Mouse (Mus musculus): ENCODE results near the gene Matn1.

Gene Matn1

DNA sequence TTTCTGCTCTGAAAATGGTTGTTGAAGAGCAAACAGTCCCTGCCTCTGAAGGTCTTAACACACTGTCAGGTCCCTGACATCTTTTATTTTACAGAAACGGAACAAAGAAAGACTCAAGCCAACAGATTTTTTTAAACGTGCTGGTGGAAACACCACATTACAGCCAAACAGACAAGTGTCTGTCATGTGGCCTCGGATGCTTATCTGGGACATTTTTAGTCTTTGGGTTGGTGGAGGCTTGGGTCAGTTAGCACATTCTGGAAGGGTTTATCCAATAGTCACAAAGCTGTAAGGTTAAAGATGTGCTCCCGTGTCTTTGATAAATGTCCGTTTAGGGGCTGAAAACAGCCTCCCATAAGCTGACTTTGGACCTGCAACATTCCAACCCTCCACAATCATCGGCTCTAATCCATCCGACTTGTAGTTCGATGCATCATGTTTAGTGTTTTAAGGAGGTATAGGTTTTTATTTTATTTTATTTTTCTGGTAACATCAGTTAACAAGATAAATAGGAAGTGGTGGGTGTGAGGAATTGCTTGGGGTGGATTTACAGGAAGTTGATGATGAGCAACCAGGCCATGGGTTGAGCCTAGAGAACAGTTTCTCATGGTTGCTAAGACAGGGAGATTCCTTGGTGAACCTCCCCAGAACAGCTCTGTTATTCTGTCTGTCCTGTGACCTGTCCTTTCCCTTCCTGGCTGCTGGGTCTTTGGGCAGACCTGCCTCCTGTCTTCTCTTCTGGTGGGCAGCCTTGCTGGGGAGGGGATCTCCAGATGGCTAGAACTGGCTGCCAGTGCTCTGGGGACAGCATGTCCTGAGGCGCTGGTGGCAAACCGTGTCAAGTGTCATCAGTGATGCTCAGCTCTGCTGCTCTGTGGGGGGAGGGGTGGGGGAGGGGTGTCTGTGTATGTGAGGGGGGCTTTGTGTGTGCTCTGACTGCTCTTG lies 25.1 kb upstream of the Matn1 start:
- no peak for DNase-seq

DNA sequence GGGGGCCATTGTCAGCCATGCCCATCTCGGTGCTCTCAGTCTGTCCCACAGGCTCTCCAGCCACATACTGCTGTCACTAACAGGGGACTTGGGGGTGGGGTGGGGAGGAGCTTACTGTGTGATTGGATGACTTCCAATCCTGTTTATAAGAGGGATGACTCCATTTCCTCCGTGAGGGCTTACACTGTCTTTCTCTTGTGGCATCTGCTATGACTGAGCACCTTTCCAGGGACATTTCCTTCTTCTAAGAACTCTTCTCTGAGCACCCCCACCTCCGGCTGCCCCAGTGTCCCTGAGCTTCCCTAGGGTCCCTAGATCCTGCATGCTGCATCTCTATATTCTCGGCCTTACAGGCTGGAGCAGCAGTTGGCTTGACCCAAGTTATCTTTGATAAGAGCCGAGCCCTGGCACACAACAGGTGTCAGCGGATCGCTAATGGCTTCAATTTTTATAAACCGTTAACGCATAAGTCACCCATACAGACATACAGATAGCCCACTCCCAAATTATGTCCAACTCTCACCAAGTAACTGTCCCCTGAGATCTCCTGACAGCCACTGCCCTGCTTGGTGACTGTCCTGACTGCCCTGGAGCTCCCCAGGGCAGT lies 24.3 kb upstream of the Matn1 start:
- no peak for DNase-seq

DNA sequence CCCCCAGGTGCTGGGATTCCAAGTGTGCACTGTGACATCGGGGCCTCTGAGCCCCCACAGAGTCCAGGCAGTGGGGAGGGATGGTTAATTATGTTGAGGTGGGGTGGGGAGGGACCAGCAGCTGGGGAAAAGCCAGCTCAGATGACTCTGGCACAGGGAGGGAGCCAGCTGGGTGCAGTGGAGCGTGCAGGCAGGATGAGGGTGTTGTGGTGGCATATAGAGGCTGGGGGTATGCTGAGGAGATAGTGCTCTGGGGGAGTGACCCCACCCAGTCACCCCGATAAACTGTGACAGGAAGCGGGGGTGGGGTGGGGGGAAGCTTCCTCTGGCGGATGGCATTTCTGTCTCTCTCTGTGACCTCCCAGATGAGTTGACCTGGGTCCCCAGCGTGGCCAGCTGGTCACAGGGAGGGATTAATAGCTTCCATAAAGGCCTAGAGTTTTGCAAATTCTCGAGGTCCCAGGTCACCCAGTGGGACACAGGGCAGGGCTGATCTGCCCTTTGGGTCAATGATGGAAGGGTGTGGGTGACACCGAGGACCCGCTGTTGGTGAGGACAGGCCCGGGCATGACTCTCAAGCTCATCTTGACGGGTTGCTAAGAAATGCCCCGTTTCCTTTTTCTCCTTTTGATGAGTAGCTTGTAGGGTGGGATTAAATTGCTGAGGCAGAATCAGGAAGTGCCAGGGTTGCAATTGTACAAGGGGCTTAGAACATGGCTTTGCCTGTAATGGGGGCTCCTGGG lies 23.1 kb upstream of the Matn1 start:
- no peak for DNase-seq

DNA sequence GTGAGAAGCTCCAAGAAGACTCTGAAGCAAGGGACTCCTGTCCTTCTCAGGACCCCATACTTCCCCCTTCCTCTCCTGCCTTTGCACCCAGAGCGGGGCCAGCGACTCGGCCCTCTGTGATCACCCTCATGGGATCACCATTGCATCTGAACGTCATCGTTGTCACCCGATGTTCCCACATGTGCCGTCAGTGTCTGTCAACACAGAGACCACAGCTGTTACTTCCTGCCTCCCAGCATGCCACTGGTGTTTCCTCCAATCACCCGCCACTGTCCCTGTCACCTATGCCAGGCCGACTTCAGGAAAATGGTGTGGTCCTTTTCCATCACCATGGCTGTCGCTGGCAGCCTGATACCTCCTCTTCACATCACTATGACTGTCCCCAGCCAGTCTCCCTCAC lies 22.2 kb upstream of the Matn1 start:
- DNase-seq, result no peak

DNA sequence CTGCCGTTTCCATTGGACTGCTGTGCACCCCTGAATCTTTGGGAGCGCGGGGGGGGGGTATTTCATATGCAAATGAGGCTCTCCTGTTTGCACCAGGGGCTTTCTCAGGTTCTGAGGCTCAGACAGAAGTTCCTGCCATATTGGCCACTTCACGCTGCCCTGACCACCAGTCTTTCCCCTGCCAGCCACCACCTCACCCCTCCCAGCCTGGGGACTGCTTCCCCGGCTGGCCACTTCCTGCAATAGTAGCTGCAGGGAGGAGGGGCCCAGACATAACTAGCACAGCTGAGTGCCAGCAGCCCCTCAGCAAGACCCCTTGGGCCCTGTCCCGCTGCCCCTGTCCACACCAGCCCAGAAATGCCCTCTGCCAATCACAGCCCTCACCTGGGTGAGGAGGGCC lies 17.9 kb upstream of the Matn1 start:
- DNase-seq, result no peak

DNA sequence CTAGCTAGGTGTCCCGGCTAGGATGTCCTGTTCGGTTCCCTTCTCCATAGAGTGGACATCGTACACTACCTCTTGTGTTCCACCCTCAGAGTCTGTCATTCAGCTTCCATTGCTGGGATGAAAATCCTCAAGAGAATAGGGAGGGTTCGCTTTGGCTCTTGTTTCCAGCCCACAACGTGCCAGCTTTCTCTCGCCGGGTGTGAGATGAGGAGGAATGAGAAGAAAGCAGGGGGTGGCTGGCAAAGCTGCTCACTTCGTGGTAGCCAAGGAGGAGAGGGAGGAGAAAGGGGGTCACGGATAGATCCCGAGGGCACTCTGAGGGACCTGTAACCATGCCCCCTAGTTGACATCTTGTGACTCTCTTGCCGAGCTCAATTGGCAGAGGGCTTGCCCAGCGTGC lies 16.4 kb upstream of the Matn1 start:
- DNase-seq, result no peak

DNA sequence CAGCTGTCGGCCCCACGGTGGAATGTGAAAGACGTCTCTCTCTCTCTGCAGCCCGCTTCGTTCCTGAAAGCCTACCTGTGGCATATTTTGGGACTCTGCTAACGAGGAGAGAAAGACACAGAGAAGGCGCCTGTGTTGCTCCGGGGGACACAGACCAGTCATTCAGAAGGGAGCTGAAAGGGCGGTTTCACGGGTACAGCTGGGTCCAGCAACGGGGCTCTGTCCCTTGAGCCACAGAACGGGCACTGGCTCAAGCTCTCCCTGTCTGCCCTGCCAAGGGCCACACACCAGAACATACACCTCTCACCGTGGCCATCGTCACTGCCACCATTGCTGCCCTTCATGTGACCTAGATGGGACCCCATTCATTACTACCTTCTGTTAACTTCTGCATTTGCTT lies 1.5 kb upstream of the Matn1 start:
- DNase-seq, result no peak

DNA sequence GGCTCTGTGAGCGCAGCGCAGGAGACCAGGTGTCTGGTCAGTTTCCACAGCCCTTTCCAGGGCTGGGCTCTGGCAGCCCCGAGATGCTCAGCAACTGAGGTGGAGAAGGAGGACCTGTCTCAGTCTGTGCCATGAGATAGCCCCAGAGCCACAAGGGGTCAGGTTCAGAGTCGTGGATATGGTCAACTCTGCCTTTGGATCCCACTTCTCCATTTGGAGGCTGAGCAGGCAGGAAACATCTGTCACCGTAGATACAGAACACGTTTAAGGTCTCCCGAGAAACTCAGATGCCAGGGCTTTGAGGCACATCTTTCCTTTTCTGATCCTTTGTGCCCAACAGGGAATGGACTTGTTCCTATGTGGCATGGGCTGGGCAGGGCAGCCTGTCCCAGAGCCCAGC lies 594 bp downstream of the Matn1 start:
- no peak for DNase-seq

DNA sequence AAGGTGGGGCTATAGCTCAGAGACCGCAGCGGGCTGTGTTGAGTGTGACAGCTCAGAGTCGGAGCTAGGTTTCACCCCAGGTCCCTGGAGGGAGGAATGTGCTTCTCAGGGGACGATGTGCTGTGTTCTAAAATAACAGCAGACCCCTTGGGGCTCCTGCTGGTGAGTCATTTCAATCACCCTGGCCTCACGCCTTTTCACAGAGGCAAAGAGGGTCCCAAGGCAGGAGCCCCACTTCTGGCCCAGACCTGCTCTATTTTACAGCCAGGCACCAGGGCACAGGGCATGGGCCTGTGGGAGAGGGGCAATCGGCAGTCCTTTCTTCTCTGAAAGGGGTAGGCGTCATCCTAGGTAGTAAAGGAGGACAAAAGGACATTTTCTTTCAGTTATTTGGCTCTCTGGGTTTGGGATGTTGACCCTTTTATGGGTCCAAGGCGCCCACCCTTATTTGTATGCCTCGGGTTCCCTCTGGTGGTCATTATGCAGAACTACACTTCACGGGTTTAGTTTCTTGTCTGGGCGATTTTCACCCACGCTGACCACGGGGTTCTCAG lies 3.0 kb downstream of the Matn1 start:
- DNase-seq, result peak; percentile 21 to 32

DNA sequence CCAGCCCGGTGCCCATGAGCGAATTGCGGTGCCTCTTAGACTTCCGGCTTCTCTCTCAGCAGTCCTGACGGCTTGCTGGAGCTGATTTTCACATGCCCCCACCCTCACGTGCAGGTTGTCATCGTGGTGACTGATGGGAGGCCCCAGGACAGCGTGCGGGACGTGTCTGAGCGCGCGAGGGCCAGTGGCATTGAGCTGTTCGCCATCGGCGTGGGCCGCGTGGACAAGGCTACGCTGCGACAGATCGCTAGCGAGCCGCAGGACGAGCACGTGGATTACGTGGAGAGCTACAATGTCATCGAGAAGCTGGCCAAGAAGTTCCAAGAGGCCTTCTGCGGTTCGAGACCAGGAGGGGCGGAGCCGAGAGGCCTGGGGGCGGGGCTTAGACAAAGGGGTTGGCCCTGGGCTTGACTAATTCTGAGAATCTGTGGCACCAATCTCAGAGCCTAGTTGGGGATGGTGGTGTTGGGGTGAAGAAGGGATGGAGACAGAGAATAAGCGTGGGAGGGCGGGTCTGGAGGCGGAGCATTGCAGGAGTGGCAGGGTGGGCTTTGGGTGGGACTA lies 5.7 kb downstream of the Matn1 start:
- DNase-seq, result no peak

DNA sequence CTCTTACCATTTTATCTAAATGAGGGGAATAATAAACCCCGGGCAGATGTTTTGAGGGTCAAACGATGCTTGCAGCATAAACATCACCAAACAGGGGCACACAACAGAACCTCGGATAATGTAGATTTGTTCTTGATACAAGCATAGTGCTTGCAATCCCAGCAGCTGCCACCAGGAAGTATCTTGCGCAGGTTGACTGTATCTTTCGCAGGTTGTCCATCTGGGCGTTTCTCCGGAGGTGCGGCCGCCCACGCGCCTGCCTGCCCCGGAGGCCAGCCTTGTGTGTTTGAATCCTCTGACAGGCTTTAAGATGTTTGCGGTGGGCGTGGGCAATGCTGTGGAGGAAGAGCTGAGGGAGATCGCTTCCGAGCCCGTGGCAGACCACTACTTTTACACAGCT lies 8.3 kb downstream of the Matn1 start:
- DNase-seq, result peak; percentile 52 to 56

DNA sequence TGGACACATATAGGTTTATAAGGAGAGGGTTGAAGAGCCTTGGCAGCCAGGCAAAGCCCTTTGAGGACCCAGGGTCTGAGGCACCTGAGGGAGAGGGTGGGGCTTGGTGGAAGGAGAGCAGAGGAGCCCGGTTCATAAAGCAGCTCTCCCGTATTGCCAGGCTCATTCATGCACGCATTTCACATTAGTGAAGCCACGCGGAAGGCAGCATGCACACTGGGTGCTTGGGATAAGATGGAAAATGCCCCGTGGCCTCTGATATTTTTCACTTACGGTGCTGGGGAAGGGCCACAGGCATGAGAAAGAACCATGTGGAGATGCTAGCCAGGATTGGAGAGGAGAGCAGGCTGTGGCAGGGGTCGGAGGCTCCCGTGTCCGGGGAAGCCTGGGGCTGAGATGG lies 13.0 kb downstream of the Matn1 start:
- no peak for DNase-seq

DNA sequence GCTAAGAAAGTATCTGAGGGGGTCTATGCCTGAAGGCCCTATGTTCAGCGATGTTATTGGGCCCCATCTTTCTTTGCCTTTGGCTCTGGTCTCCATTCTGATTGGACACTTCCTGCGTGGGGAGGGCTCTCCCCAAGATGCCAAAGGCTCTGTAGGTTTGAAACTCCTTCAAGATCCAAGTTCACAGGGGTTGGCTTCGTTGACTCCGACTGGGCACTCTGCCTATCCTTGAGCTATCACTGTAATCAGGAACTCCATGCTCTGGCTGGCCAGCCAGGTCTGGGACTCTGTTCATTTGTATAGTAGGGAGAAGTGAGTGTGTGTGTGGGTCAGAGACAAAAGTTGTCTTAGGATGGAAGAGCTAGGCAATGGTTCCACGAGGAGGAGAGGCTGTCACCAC lies 14.6 kb downstream of the Matn1 start:
- DNase-seq, result no peak

DNA sequence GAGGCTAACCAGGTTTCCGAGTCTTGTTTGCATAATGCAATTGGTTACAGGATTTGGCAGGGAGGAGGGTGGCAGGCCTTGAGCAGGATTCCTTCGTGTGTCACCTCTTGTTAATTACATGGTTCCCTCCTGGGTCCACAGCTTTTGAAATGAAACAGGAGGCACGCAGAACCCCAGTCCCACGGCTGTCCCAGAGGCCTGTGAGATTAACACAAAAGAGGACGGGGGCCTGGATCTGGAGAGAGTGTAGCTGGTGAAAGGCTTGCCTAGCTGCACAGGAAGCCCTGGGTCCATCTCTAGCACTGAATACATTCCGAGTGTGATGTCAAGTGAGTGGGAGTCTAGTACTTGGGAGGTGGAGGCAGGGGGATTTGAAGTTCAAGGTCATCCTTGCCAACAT lies 15.5 kb downstream of the Matn1 start:
- no peak for DNase-seq

DNA sequence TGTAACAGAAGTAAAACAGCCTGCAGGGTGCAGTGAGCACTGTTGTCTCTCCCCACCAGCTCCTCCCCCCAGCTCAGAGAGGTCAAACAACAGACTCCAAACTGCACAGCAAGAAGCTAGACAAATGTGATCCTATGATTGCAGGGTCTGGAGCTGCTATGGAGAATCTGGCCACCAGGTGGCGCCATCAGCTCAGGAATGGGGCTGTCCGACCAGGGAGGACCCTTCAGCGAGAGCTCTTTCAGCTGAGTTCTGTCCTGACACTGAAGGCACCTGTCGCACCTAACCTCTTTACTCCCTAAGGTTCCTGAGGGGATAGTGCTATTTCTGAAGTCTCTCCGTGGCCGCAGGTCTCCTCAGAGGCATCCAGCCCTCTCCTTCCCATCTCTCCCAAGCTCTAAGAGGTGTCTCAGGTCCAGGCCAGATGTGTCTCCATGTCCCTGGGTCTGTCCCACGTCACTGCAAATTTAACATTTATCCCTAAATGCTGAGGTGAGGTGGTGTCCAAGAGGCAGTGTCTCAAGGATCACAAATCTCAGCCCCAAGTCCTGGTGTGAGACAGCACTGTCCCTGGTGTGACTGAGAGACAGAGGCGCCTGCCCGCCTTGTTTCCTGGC lies 16.0 kb downstream of the Matn1 start:
- peak; percentile 83 to 94 for DNase-seq

DNA sequence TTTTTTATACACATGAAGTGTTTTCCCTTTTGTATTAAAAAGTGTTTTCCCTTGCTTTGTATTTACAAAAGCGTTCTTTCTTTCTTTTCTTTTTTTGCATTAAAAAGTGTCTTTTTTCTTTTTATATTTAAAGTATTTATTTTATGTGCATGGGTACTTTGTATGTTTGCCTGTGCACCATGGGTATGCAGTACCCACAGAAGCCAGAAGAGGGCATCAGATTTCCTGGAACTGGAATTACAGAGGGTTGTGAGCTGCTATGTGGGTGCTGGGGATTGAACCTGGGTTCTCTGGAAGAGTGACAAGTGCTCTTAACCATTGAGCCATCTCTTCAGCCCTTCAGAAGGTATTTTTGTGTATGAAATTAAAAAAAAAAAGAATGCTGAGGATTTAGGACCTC lies 27.1 kb downstream of the Matn1 start:
- DNase-seq, result no peak

DNA sequence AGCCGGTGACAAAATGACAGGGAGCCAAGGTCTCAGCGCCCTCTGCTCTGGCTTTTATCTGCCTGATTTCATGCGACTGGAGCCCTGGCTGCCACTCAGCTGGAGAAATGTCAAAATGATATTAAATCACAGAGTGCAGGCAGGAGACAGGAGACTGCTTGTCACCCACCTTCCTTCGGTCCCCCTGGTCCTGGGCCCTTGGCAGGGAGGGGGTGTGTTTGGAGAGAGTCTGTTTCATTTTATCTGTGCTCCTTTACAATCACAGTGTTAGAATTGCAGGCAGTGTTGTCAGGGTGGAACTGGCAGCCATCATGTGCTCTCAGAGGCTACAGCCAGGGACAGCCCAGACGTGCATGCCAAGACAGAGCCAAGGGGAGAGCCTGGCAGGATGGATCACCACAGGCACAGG lies 28.2 kb downstream of the Matn1 start:
- peak; percentile 43 to 44 for DNase-seq

DNA sequence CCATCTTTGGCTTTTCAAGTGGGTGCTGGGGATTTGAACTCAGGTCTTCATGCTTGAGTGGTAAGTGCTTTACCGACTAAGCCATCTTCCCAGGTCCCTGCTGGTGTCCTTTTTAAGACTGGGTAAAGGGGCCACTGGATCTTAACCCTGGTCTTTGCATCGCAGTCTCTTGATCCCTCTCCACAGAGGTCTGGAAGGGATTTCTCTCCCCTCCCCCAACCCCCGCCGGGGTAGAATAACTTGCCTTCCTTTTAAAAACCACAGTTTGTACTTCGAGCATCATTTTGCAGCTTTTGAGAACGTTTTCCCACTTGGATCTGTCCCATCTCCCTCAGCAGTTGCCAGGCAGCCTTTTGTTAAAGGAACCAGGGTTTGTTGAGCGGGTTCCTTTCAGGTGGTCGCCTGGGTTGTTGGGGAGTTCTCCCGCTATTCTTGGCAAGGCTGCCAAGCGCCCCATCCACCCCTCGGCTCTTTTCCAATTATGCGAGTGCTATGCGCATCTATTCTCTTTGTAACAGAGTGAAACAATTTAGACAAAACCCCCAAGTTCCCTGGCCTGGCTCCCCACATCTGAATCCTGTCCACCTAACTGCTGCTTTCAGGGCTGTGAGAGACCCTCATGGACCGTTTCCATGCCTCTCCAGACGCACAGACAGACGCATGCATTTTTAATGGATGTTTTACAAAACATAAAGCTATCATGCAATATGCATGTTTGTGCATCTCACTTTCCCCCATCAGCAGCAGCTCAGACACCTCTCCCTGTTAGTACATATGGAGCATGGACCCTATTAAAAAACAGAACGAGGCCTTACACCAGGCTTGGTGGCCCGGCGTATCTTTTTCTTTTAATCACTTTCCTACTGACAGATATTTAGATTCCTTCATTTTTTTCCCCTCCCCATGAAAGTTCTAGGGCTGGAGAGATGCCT lies 29.4 kb downstream of the Matn1 start:
- no peak for DNase-seq

DNA sequence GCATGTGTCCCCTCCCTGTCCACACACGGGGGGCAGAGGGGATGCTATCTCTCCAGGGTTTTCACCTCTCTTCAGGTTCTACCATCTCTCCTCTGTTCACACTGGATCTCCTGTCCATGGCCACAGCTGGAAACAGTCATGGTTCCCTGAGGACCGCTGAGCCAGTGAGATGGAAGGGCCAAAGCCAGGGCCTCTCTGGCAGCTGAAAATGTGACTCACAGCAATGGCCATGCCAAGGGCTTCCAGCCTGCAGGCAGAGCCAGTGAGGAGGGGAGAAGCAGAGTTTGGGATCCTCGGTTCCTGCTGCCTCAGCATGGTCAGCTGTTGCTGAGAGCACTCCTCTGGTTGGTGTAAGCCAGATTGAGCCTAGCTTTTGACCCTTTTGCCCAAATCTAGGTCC lies 34.8 kb downstream of the Matn1 start:
- no peak for DNase-seq

DNA sequence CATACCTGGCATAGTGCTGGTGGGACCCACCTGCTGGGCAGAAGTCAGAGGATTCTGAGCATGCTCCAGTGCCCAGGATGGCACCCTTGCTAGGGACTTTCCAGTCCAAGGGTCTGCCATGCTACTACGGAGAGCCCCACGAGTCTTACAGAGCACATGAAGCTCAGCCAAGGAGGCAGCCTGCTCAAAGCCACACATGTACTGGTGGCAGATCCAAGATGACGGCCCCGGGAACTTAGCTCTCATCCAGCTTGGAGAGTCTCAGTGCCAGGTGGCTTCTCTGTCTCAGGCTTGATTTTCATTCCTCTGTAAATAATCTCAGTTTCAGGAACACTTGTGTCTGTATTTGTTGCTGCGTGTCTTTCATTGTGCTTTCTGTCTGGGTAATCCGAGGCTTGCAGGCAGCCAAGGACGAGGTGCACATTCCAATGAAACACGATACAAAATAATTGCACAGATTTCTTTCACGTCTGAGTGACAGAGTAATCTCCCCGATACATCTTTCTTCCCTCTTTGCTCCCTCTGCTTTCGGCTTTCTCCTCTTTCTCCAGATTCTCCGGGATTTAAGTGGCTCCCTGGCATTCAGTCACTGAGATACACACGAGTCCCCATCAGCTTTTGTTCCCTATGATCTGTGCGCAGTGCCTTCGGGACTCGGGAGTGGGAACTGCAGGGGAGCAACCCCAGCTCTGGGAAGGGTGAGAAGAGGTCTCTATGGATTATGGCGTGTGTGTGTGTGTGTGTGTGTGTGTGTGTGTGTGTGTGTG lies 40.4 kb downstream of the Matn1 start:
- no peak for DNase-seq

DNA sequence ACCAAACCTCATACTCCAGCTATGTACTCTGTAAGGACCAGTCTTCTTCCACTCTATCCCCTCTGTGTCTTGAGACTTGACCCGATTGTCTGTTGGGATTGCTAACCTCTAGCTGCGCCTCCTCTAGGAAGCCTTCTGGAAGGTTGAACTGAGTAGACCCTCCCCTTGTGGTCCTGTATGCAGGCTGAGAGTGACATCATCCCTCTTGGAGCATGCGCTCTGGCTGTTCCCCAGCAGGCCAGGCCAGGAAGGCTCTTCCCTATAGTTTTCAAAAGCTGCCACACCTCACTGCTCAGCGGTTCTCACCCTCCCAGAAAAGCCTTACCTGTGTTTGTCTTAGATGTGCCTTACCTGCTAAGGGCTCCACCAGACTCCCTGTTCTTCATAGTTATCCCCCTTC lies 42.9 kb downstream of the Matn1 start:
- no peak for DNase-seq

Data from cerebellum, adult 18-20 months (tissue).